Mouse (Mus musculus): ENCODE measurements around the gene Cfhr1.

Cfhr1 gene

GRCm38 (mm10) chr1:139560024-139560423 is at the start of gene Cfhr1:
Cfhr1 (minus strand) TSS chr1:139560272.
- no peak for DNase-seq (ENCODE audit: low read depth, low spot score)

GRCm38 (mm10) chr1:139551311-139551710 is 8.8 kb downstream of the Cfhr1 start:
- DNase-seq (ENCODE audit: low read depth, low spot score), result no peak

GRCm38 (mm10) chr1:139548536-139548935 is 11.5 kb downstream of the Cfhr1 start:
- no peak for DNase-seq (ENCODE audit: low read depth, low spot score)

DNA sequence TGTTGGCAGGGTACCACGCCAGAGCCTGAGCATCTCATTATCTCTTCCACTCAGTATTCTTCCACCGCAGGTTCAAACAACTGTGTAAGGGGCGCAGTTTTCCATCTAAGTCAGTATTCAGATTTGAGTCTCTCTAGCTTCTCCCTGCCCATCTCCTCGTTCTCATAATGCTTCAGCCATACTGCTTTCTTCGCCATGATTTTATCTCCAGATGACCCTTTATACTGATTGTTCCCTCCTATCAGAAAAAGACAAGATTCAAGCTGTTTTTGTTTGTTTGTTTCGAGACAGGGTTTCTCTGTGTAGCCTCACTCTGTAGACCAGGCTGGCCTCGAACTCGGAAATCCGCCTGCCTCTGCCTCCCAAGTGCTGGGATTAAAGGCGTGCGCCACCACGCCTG is 45.5 kb downstream of the Cfhr1 start:
- no peak for DNase-seq (ENCODE audit: low read depth, low spot score)

- no peak for DNase-seq (ENCODE audit: low read depth, low spot score)
These were observed 58.8 kb downstream of the Cfhr1 start, which contains the start of gene F13b for GRCm38 (mm10) chr1:139501258-139501752. F13b (plus strand) TSS chr1:139501702.

- DNase-seq (ENCODE audit: low read depth, low spot score), result no peak
These were observed 60.3 kb downstream of the Cfhr1 start for GRCm38 (mm10) chr1:139499751-139500150.
